In the genomic region with DNA sequence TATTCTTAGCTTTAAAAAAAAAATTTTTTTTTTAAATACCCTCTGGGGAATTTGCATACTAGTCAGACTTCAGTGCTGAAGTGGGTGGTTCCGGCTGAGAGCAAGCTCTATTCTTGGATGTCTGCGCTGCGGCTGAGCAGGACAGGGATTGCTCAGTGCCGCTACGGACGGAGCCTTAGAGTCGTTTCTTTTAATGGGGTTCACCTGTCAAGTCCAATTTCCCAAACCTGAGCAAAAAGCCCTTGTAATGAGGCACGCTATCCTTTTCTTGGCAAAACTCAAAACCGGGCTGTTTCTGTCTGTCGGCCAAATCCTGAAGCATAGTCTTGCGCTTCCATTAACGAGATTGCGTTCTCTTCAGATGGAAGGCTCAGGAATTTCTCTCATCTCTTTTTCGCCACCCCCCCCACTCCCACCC, we compare ENCODE assay signal across 9 mouse cellular contexts. TPM values are rescaled to one million over a fixed set of nuclear protein-coding genes. Genes with fewer than 3 reads are reported as not detected.
A peak's percentile ranks its signal among the peaks of the same experiment; 100 is the strongest.
DNase-seq lines count a peak whose midpoint lies in the region; ATAC-seq and TF ChIP-seq lines count a peak whose summit lies in the region.
"Had no signal": no experiment of that assay in that cellular context is flagged by ENCODE, and none has a peak within 500 bp of the region (broad histone marks: within the 10 kb centered on the region; RNA-seq: fewer than 3 reads in every experiment).

No protein-coding gene starts in this region.

- 0 out of 2 replicates have a peak overlapping the region, but pooled peaks have one; percentile 17 for H3K27ac ChIP-seq in hindbrain, embryonic 12.5 days
- no peak overlapping the region for H3K27ac ChIP-seq in hindbrain, embryonic 10.5 days
- no peak overlapping the region for H3K27ac ChIP-seq in midbrain, embryonic 13.5 days

- no peaks in the 10 kb centered on the region for H3K9me3 ChIP-seq in hindbrain, embryonic 12.5 days (replicated peaks)
- H3K9me3 ChIP-seq in hindbrain, embryonic 10.5 days, result no peaks in the 10 kb centered on the region
- no peaks in the 10 kb centered on the region for H3K9me3 ChIP-seq in midbrain, embryonic 13.5 days

- 52% methylated on average over 14 of the region's 14 CpGs for WGBS in hindbrain, embryonic 12.5 days
- WGBS in hindbrain, embryonic 10.5 days, result 55% methylated on average over 14 of the region's 14 CpGs
- WGBS in midbrain, embryonic 13.5 days, result 21% methylated on average over 14 of the region's 14 CpGs

- no peaks in the 10 kb centered on the region for H3K27me3 ChIP-seq in hindbrain, embryonic 12.5 days
- no peaks in the 10 kb centered on the region for H3K27me3 ChIP-seq in hindbrain, embryonic 10.5 days (ENCODE audit: insufficient read depth, poor library complexity, severe bottlenecking)
- no peaks in the 10 kb centered on the region for H3K27me3 ChIP-seq in midbrain, embryonic 13.5 days

- H3K4me1 ChIP-seq in hindbrain, embryonic 12.5 days, result peaks cover 26% of the 10 kb centered on the region
- H3K4me1 ChIP-seq in hindbrain, embryonic 10.5 days (replicated peaks), result peaks cover 33% of the 10 kb centered on the region
- peaks cover 38% of the 10 kb centered on the region for H3K4me1 ChIP-seq in midbrain, embryonic 13.5 days (replicated peaks)

- peaks cover 4% of the 10 kb centered on the region; the same call in 1 of the 2 replicates for H3K36me3 ChIP-seq in hindbrain, embryonic 12.5 days
- peaks cover 10% of the 10 kb centered on the region for H3K36me3 ChIP-seq in hindbrain, embryonic 10.5 days
- H3K36me3 ChIP-seq in midbrain, embryonic 13.5 days, result peaks cover 10% of the 10 kb centered on the region; the same call in 1 of the 2 replicates

- no peak overlapping the region for H3K4me3 ChIP-seq in hindbrain, embryonic 12.5 days
- H3K4me3 ChIP-seq in hindbrain, embryonic 10.5 days, result no peak overlapping the region
- H3K4me3 ChIP-seq in midbrain, embryonic 13.5 days (replicated peaks), result peak overlapping the region; percentile 16; the same call in 1 of the 2 replicates

- H3K4me2 ChIP-seq in hindbrain, embryonic 12.5 days (replicated peaks), result peak overlapping the region; percentile 22
- peak overlapping the region; percentile 46 for H3K4me2 ChIP-seq in midbrain, embryonic 13.5 days (replicated peaks)

- no peak for TF ChIP-seq CTCF in brain, embryonic 14.5 days (IDR thresholded peaks at IDR 0.05; ENCODE audit: borderline replicate concordance, extremely low read depth, insufficient read depth, insufficient read length)

- no peak overlapping the region for H3K9ac ChIP-seq in hindbrain, embryonic 12.5 days
- H3K9ac ChIP-seq in midbrain, embryonic 13.5 days (replicated peaks), result 0 out of 2 replicates have a peak overlapping the region, but pooled peaks have one; percentile 46

- no peak for DNase-seq in hindbrain, embryonic 10.5 days (ENCODE audit: low spot score)
- DNase-seq in B cell, adult 2 months, result peak; percentile 35
- peak; percentile 86 for DNase-seq in brain, embryonic 14.5 days (ENCODE audit: low read depth)
- DNase-seq in adrenal gland, postnatal 4 days (ENCODE audit: low spot score in 2 of 2), result no peak
- DNase-seq in ovary, postnatal 10 days (ENCODE audit: low spot score), result no peak
- no peak for DNase-seq in cerebellum, adult 8-10 months
- DNase-seq: cerebellum, adult 9-10 months had no signal

- 0 out of 2 replicates have a peak, but pooled peaks have one; percentile 27 for ATAC-seq in hindbrain, embryonic 12.5 days (ENCODE audit: low FRiP score)
- peak; percentile 75 for ATAC-seq in midbrain, embryonic 13.5 days

- no peak for TF ChIP-seq POLR2A in brain, embryonic 14.5 days (IDR thresholded peaks at IDR 0.05; ENCODE audit: borderline replicate concordance, extremely low read depth, insufficient read depth, insufficient read length, poor library complexity, severe bottlenecking)

RNA-seq across cellular contexts. Expression of a gene that starts 54.9 kb away (rescaled TPM):
- polyA plus RNA-seq in hindbrain, embryonic 12.5 days (2016; fragmentation: Nextera tagmentation; extraction: Ambion mirVana), result 381 and 469 TPM in 2 replicates
- polyA plus RNA-seq in hindbrain, embryonic 10.5 days (2016; fragmentation: Nextera tagmentation; extraction: Ambion mirVana), result 48.6 and 77.4 TPM in 2 replicates
- 631 and 795 TPM in 2 replicates for polyA plus RNA-seq in brain, embryonic 14.5 days (2012; rRNA removed)
- 205 and 211 TPM in 2 replicates for polyA plus RNA-seq in midbrain, embryonic 13.5 days (2015; fragmentation: Nextera tagmentation; extraction: Ambion mirVana)
- 10 to 100 TPM; 44.9 to 61.0 TPM for total RNA-seq in adrenal gland, postnatal 4 days (2021)

Comparison
In these comparisons a context has a peak if more than half of its experiments do, and no peak if none do; other contexts are left out.
1. DNase-seq: peak in B cell, adult 2 months (2 of 2) and brain, embryonic 14.5 days (single experiment); none in hindbrain, embryonic 10.5 days (single experiment), adrenal gland, postnatal 4 days (0 of 2), ovary, postnatal 10 days (single experiment) and cerebellum, adult 8-10 months (single experiment).